Mouse (Mus musculus): Measurements from ENCODE around the gene Erbin.

Gene Erbin

GRCm38 (mm10) chr13:103912351-103912750 lies 8.0 kb downstream of the Erbin start:
- no peak for DNase-seq (ENCODE audit: low spot score in 2 of 2)

- no peak for DNase-seq (ENCODE audit: low spot score in 2 of 2)
Observed at GRCm38 (mm10) chr13:103910598-103910997, 9.7 kb downstream of the Erbin start.

GRCm38 (mm10) chr13:103909894-103910293 lies 10.4 kb downstream of the Erbin start:
- no peak for DNase-seq (ENCODE audit: low spot score in 2 of 2)

GRCm38 (mm10) chr13:103900015-103900414 lies 20.3 kb downstream of the Erbin start:
- DNase-seq (ENCODE audit: low spot score in 2 of 2): no peak

GRCm38 (mm10) chr13:103897606-103898005 lies 22.7 kb downstream of the Erbin start:
- no peak for DNase-seq (ENCODE audit: low spot score in 2 of 2)

- DNase-seq (ENCODE audit: low spot score in 2 of 2): no peak
Observed at GRCm38 (mm10) chr13:103893065-103893464, 27.2 kb downstream of the Erbin start.

GRCm38 (mm10) chr13:103890038-103890437 lies 30.3 kb downstream of the Erbin start:
- no peak for DNase-seq (ENCODE audit: low spot score in 2 of 2)

- DNase-seq (ENCODE audit: low spot score in 2 of 2): no peak
Observed at GRCm38 (mm10) chr13:103886503-103886902, 33.8 kb downstream of the Erbin start.

GRCm38 (mm10) chr13:103881200-103881599 lies 39.1 kb downstream of the Erbin start:
- DNase-seq (ENCODE audit: low spot score in 2 of 2): no peak

- no peak for DNase-seq (ENCODE audit: low spot score in 2 of 2)
Observed at GRCm38 (mm10) chr13:103876743-103877142, 43.6 kb downstream of the Erbin start.

GRCm38 (mm10) chr13:103875823-103876514 lies 44.3 kb downstream of the Erbin start:
- no peak for DNase-seq (ENCODE audit: low spot score in 2 of 2)

GRCm38 (mm10) chr13:103870786-103871185 lies 49.5 kb downstream of the Erbin start:
- peak in 1 of 2 experiments; percentile 19 for DNase-seq (ENCODE audit: low spot score in 2 of 2)

GRCm38 (mm10) chr13:103870117-103870516 lies 50.2 kb downstream of the Erbin start:
- no peak for DNase-seq (ENCODE audit: low spot score in 2 of 2)

- no peak for DNase-seq (ENCODE audit: low spot score in 2 of 2)
Observed at GRCm38 (mm10) chr13:103868875-103869274, 51.4 kb downstream of the Erbin start.

GRCm38 (mm10) chr13:103862041-103862440 lies 58.3 kb downstream of the Erbin start:
- DNase-seq (ENCODE audit: low spot score in 2 of 2): no peak

GRCm38 (mm10) chr13:103859041-103859440 lies 61.3 kb downstream of the Erbin start:
- no peak for DNase-seq (ENCODE audit: low spot score in 2 of 2)

GRCm38 (mm10) chr13:103847614-103848013 lies 72.7 kb downstream of the Erbin start:
- no peak for DNase-seq (ENCODE audit: low spot score in 2 of 2)

- DNase-seq (ENCODE audit: low spot score in 2 of 2): no peak
Observed at GRCm38 (mm10) chr13:103841287-103842201, 78.8 kb downstream of the Erbin start.

GRCm38 (mm10) chr13:103838619-103839018 lies 81.7 kb downstream of the Erbin start:
- peak in 1 of 2 experiments; percentile 9 for DNase-seq (ENCODE audit: low spot score in 2 of 2)

- DNase-seq (ENCODE audit: low spot score in 2 of 2): no peak
Observed at GRCm38 (mm10) chr13:103829623-103830135, 90.6 kb downstream of the Erbin start.

GRCm38 (mm10) chr13:103822270-103822669 lies 98.0 kb downstream of the Erbin start:
- DNase-seq (ENCODE audit: low spot score in 2 of 2): no peak

- no peak for DNase-seq (ENCODE audit: low spot score in 2 of 2)
Observed at GRCm38 (mm10) chr13:103819377-103819776, 100.9 kb downstream of the Erbin start.

GRCm38 (mm10) chr13:103817935-103818334 lies 102.4 kb downstream of the Erbin start:
- DNase-seq (ENCODE audit: low spot score in 2 of 2): no peak
